Mouse (Mus musculus) frontal cortex, adult 2 months (tissue): ENCODE data around the gene Unc13a. TPM values are rescaled to one million over a fixed set of nuclear protein-coding genes. Genes with fewer than 3 reads are reported as not detected.

Experiments
- DNase-seq, 2 experiments: peaks; one replicate each; pipeline ENCODE4 v3.0.0; 2022; ENCODE audit warnings: low spot score in 1 of 2; ENCODE audit errors: extremely low spot score in 1 of 2
- polyA plus RNA-seq: library from polyadenylated mRNA; depleted of rRNA; stranded (reverse); fragments of >200 nt; gene quantifications from 2 replicates; pipeline ENCODE4 v1.2.3, GENCODE M21; 2012

Unc13a gene
- polyA plus RNA-seq, 1 experiment = 176 TPM

- DNase-seq = peak in 1 of 2 experiments; percentile 56
Observed at GRCm38 (mm10) chr8:71668220-71668975, 3.2 kb downstream of the Unc13a start.

DNA sequence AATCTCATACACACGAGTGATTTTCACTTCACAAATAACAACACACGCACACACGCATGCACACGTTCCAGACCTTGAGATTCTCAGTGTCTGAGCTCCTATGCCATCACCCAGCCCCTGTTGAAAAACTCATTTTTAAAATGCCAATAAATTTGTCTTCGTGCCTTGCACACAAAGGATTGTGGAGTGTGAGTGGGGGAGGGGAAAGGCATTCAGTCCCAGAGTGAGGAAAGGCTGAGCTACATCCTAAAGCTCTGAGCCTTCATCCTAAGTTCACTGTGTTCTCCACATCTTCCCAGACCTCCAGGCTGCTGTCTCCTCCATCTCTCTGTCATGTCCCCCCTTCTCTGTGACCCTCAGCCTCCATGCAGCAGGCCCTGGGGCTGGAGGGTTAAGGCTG is 4.3 kb downstream of the Unc13a start:
- DNase-seq = no peak

- no peak for DNase-seq
Observed at GRCm38 (mm10) chr8:71666855-71667254, 4.7 kb downstream of the Unc13a start.

GRCm38 (mm10) chr8:71665331-71666130 is 6.0 kb downstream of the Unc13a start:
- DNase-seq = no peak

- DNase-seq = peak; percentile 67 to 93
Observed at GRCm38 (mm10) chr8:71660325-71661120, 11.0 kb downstream of the Unc13a start.

- DNase-seq = no peak
Observed at GRCm38 (mm10) chr8:71659751-71660150, 11.8 kb downstream of the Unc13a start.

DNA sequence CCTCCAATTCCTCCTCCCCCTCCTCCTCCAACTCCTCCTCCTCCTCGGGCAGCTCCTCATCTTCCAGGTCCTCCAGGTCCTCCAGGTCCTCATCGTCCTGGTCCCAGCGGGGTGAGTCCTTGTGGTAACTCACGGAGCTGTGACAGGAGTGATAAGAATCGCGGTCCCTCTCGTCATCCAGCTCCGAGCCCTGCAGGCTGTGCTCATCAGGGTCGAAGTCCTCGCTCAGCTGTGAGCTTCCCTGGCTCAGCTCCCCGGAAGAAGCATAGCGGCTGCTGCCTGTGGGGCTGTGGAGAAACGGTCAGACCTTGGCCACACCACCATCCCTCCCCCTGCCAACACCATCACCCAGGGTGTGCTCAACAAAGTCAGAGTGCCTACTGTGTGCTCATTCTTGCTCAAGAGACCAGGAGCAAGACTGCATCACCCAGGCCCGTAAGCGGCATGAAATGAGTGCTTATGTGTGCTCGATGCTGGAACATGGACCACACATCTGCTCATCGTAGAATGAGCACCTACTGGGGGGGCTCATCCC is 13.0 kb downstream of the Unc13a start:
- no peak for DNase-seq

- no peak for DNase-seq
Observed at GRCm38 (mm10) chr8:71657816-71658215, 13.7 kb downstream of the Unc13a start.

- DNase-seq = no peak
Observed at GRCm38 (mm10) chr8:71654600-71654999, 17.0 kb downstream of the Unc13a start.

GRCm38 (mm10) chr8:71645510-71645909 is 26.0 kb downstream of the Unc13a start:
- DNase-seq = no peak

DNA sequence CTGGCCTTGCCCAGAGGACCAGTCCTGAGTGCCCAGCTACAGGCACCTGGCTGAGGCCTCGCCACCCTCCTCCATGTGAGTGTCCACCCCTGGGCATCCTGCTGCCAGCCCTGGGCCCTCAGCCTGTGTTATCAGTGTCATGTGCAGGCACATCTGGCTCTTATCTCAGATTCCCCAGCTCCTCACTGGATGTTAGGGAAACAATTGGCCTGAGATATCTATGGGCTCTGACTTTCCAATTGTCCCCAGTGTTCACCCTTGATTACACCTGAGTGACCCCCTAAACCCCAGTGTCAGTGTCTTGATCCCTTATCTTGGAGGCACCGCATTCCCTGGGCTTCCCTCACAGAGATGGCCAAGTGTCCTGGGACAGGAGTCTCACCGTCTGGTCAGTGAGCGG is 32.2 kb downstream of the Unc13a start:
- no peak for DNase-seq

- DNase-seq = no peak
Observed at GRCm38 (mm10) chr8:71638321-71638720, 33.2 kb downstream of the Unc13a start.

DNA sequence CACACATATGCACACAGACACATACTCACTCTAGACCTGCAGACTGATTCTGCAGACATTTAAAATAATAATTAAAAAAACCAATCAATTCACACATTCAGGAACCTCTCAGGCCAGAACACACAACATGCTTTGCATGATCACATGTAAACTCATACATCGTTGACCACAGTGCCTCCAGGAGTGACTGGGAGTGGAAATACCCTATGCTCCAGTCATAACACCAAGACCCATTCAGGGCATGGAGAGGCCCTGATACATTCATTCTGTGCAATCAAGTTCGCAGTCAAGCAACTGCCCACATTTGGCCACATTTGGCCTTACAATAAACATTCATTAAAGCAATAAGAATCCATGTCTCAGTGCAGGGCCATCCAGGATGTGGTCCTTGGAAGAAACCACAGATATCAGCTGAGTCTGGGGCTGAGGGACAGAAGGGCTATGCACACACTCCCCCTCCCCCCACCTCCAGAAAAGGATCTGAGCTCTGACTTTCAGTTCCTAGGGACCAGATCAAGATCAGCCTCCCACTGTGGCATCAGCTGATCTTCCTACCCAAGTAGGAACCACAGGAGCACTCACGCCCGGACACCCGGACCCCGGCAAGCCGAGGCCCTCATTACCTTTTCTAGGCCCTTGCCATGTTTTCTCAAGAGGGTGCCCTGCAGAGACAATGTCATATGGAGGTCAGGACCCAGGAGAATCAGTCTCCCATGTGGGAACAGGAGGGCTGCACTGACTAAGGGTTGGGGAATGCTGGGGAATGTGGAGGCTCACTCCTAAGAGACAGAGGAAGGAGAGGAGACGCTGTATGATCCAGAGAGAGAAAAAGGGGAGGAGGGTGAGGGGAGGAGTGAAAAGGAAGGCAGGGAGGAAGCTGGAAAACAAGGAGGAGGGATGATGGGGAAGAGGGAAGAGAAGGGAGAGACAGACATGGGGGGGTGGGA is 34.1 kb downstream of the Unc13a start:
- no peak for DNase-seq

GRCm38 (mm10) chr8:71633981-71634667 is 37.4 kb downstream of the Unc13a start:
- no peak for DNase-seq

DNA sequence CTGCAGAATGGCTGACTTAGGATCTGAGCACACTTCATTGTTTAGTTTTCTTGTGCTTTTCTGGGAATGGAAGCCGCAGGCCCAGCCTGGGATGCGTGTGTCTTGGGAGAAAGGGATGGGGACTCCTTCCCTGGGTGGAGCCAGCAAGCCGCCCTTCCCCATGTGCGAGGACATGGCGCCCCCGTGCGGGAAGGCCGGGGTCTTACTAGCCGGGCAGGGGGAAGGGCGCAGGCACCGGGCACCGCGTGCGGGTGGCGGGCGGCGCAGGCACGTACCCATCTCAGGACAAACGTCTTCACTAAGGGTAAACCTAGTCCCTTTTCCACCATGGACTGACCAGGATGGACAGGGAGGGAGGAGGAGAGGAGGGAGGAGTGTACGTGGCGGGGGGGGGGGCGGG is 38.4 kb downstream of the Unc13a start:
- DNase-seq = no peak

GRCm38 (mm10) chr8:71631897-71632296 is 39.7 kb downstream of the Unc13a start:
- no peak for DNase-seq

GRCm38 (mm10) chr8:71630761-71631160 is 40.8 kb downstream of the Unc13a start:
- no peak for DNase-seq

GRCm38 (mm10) chr8:71629781-71630212 is 41.8 kb downstream of the Unc13a start:
- DNase-seq = no peak

DNA sequence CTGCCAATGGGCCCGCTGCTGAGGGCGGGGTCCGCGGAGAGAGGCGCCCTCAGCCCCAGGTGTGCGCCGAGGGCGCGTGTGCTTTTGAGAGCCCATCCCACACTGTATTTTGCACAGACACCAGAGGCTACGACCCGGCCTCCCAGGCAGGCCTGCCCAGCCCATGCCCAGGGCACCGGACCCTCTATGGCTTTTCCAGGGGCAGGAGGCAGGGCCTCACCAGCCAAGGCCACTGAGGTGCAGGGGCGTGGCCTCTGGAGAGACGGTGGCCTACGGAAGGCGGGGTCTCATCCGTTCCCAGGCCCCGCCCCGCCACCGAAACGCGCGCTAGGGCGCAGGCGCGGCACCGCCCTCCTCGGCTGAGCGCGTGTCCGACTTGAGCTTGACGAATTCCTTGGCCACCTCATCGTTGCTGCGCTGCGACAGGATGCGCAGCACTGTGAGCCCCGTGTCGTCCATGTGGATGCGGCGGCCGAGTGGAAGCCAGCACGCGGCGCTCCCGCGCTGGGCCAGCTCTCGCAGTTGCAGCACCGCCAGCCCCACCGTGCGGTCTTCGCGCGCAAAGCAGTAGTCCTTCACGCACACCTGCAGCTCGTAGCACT is 42.4 kb downstream of the Unc13a start:
- peak; percentile 84 to 91 for DNase-seq
